Mouse (Mus musculus): ENCODE results near the gene Shroom4.

DNA sequence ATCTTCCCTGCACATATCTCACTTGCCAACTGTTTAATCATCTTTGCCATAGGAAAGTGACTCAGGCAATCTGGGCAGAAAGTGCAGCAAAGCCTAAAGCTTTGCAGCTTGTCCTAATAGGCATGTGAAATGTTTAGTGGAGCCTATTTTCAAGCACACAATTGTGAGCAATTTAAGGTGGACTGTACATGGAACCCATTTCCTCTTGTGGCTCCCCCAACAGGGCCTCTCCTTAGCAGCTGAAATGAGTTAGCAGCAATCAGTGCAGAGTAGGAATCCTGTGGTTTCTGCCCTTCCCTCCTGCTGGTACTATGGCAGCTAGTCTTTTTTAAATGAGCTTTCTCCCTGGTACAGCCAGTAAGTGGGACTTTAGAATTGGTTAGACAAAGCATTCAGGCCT lies 95.8 kb downstream of the Shroom4 start:
- TF ChIP-seq GATA1 (IDR thresholded peaks at IDR 0.05; ENCODE audit: low read length): no peak
- TF ChIP-seq TAL1 (IDR thresholded peaks at IDR 0.05; ENCODE audit: low read length): no peak

All from erythroblast, embryonic 14.5 days (primary cell).